Mouse (Mus musculus) right cerebral cortex, postnatal 14 days (tissue): Measurements from ENCODE around the gene Ttll1.
"Not testable (repeated sequence)": the region's sequence is repeated elsewhere in the genome, so short reads cannot be mapped to it uniquely, and the experiment has no call there.

Source experiments
- DNase-seq: peaks from one replicate; pipeline ENCODE4 v3.0.0; 2022

Gene Ttll1

DNA sequence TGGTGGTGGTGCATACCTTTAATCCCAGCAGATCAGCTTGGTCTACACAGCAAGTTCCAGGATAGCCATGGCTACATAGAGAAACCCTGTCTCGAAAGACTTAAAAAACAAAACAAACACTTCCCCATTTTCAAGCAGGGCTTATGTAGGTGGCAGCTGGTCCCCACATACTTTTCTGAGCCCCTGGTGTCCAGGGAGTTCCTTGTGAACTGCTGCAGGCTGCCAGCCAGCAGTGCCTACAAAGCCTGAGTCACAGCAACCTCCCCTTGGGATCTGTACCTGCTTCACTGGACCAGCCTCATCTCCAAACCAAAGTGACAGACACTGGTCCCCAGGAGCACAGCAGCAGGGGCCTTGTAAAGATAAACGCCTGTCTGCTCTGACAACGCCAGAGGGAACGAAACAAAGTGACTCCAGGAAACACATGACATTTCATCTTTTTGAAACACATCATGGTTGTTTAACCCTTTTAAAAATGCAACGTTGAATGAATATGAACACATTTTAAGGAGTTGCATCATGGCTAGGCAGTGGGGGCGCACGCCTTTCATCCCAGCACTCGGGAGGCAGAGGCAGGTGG, 28.0 kb downstream of the Ttll1 start:
- DNase-seq: no peak

- no peak for DNase-seq
Measured at GRCm38 (mm10) chr15:83481236-83481780, 29.4 kb downstream of the Ttll1 start.

DNA sequence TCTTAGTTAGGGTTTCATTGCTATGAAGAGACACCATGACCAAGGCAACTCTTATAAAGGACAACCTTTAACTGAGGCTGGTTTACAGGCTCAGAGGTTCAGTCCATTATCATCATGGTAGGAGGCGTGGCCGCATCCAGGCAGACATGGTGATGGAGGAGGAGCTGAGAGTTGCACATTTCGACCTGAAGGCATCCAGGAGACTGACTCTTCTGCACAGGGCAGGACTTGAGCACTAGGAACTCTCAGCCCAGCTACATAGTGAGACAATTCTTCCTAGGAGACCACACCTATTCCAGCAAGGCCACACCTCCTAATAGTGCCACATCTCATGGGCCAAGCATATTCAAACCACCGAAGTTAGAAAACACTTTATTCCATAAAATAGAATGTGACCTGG, 30.9 kb downstream of the Ttll1 start:
- DNase-seq: no peak

GRCm38 (mm10) chr15:83478096-83478495, 32.6 kb downstream of the Ttll1 start:
- DNase-seq: no peak

- DNase-seq: no peak
Measured at GRCm38 (mm10) chr15:83476593-83477273, 34.0 kb downstream of the Ttll1 start.

DNA sequence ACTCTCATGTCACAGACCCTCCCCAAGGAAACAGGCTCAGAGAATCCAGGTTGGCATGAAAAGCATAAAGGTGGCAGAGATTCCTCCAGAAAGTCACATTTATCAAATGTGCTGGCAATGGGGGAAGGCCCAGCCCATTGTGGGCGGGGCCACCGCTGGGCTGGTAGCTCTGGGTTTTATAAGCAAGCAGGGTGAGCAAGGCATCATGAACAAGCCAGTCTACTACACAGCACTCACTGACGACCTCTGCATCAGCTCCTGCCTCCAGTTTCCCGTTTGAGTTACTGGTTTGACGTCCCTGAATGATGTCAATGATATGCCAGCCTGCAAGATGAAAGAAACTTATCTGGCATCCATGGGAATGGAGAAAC, 36.2 kb downstream of the Ttll1 start:
- no peak for DNase-seq

DNA sequence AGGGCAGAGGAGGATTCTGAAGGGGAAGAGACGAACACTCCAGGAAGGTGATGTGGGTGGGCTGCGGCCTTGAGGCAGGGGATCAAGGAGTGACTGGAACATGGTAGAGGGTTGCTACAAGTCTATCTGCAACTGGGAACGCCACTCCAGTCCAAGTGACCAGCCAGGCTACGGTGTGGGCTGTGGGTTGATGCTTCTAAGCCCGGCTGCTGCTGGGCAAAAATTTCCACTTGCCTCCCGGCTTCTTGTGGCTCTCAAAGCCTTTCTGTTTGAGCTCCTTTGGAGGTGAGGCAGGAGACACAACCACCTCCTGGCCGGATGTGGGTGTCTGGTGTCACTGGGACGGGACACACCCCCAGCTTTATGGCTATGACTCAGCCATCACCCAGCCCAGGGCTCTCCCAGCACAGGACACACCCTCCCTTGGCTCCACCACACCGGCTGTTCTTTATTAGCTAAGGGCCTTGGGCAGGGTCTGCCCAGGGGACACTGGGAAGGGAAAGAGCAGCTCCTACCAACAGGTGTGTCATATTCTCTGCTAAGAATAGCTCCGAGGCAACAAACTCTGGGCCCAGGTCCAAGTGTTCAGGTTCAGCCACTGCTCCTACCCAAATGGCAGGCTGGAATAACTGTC, 36.7 kb downstream of the Ttll1 start:
- no peak for DNase-seq

GRCm38 (mm10) chr15:83473251-83473650, 37.4 kb downstream of the Ttll1 start:
- DNase-seq: no peak

GRCm38 (mm10) chr15:83471476-83471875, 39.2 kb downstream of the Ttll1 start:
- no peak for DNase-seq

- DNase-seq: no peak
Measured at GRCm38 (mm10) chr15:83470443-83470842, 40.2 kb downstream of the Ttll1 start.

GRCm38 (mm10) chr15:83469279-83469821, 41.3 kb downstream of the Ttll1 start:
- no peak for DNase-seq

DNA sequence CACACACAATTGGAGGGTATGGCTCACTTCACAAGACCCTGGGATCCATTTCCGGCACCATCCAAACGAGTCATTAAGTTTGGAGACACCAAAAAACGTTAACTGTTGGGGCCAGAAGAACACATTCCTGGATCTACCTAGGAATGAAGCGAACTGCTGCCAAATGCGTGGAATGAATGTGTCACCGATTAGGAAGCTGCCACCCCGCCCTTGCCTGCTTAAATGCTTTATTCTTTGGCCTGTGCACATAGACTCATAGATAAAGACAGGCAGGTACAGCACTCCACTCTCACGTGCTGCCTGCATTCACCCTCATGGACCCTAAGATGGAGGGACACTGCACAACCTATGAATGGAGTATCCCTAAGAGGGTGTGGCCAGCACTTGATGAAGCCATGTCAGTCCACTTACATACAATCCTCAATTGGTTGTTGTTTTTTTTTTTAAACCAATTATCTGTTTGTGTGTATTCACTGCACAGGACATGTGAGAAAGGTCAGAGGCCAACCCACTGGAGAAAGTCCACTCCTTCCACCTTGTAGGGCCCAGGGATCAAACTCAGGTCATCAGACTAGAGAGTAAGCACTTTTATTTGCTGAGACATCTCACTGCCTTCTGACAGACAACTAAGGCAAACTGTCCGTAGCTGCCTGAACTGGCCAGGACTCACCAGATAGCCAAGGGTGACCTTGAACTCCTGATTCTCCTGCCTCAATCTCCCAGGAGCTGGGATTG, 43.3 kb downstream of the Ttll1 start:
- DNase-seq: no peak

- DNase-seq: no peak
Measured at GRCm38 (mm10) chr15:83466331-83466730, 44.4 kb downstream of the Ttll1 start.

DNA sequence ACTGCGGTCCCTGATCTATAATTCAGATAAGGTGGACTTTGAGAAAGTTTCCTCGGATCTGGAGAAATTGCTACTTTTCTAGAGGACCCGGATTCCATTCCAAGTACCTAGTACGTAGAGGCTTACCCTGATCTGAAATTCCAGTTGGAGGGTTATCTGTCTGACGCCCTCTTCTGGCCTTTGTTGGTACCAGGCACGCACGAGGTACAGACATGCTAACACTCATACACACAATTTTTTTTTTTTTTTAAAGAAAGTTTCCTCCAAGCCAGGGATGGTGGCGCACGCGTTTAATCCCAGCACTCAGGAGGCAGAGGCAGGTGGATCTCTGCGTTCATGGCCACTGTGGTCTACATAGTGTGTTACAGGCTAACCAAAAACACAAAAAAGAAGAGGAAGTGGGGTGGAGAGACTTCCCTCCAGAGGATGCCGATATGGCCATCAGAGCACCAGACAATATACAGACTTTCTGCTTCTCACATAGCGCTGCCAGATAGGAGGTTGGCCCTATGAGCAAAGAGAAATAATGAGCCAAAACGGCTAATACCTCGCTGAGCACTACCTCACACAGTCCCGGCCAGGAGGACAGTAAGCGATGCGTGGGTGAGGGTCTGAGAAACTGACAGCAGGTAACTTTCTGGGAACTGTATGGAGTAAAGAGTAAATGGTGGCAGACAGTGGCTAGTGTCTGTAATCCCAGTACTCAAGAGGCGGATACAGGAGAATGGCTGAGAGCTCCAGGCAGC, 45.6 kb downstream of the Ttll1 start:
- DNase-seq: no peak

DNA sequence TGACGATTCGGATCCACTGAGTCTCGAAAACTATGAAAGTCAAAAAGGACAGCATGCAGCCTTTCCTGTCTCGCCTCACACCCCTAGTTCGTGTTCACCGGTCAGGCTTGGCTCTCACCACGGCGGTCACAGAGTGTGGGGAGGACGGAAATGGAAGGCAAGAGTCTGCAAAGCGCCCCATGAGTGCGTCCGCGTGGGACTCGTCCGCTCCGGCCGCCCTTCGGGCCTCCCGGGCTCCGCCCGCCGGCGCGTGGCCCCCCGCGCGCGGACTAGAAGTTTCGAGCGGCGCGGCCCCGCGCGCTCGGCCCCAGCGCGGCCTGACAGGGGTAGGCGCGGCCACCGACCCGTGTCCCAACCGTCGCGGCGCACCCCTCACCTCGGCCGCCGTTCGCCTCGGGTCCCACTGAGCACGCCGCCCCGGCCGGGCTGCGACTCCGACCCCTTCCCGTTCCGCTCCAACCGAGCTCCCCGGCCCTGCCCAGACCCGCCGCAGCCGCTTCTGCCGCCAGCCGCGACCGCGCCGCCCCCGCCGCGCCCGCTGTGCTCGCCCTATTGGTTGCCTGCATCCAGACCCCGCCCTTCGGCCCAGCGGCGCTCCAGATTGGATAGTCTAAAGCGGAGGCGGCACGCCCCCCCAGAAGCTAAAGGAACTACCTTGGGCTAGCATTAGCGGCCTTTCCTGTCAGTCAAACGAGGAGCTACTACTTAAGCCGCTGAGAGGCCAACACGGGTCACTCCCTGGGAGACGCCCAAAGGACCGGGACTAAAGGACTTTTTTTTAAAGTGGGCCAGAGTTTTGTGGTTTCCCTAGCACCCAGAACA, 46.4 kb downstream of the Ttll1 start, which contains the start of gene Pacsin2:
Gene Pacsin2 (minus strand): TSS at position 524 of the 822 bp plus-strand sequence.
- DNase-seq: peak; percentile 96

DNA sequence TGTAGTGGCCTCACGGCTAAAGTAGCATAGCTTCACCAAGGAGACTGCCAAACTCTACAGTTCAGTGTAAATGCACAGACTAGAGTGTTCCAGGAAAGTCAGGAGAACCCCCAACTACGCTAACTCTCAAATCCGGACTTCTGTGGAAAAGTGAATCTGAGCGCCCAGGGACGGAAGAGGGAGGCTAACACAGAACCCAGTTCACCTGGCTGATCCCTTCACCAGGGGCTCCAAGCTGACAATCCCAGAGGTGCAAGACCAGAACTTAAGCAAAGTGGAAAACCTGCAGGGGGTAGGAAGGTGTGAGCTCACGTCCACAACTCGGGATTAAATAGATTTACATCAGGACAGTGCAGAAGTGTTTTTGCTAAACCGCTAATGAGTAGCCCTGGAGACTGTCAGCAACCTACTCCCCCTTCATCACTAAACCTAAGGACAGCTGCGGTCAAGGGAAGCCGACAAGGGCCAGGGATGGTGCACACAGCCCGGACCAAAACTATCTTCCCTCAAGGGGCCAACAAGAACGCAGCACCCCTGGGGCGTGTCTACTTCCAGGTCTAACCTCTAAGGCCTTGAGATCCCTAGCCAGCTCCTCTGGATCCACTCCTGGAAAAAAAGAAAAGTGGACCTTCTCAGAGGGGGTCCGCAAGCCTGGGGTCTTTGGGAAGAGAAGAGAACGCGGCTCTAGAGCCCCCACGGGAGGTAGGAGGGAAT, 47.2 kb downstream of the Ttll1 start:
- no peak for DNase-seq

GRCm38 (mm10) chr15:83462349-83462748, 48.3 kb downstream of the Ttll1 start:
- DNase-seq: not testable (repeated sequence)

GRCm38 (mm10) chr15:83460891-83461290, 49.8 kb downstream of the Ttll1 start:
- no peak for DNase-seq

GRCm38 (mm10) chr15:83457541-83457940, 53.2 kb downstream of the Ttll1 start:
- no peak for DNase-seq

DNA sequence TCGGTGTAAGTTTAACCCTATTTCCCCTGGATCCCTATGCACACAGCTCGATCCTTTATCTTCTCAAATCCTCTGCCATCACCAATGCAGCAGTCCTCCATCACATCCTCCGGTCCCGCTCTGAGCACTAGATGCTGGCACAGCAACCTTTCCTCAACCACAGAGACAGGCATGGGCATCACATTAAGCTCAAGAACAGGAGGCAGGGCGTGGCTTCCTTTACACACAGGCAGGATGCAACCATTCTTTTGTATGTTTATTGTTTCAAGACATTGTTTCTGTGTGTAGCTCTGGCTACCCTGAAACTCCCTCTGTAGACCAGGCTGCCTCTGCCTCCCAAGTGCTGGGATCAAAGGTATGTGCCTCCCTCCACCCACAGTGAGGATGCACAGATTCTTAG, 55.1 kb downstream of the Ttll1 start:
- no peak for DNase-seq

DNA sequence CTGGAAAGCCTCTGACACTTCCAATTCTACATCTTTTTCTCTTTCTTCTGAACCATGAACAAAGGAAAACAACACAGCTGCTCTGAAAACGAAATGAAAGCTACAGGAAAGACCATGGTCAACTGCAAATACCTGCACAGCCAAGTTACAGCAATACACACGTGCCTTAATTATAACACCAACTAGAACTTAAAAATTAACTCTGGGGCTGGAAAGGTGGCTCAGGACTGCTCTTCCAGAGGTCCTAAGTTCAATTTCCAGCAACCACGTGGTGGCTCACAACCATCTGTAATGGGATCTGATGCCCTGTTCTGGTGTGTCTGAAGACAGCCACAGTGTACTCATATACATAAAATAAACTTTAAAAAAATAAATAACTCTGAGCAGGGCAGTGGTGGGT, 55.7 kb downstream of the Ttll1 start:
- DNase-seq: no peak
